Mouse (Mus musculus): ENCODE measurements at regions not wholly inside any gene's neighbourhood (a gene's known extent, or its start where the extent isn't known, plus 50 kb on each side); places are given as distances from the start of the nearest gene placed in this dataset.
A peak's percentile ranks its signal among the peaks of the same experiment; 100 is the strongest.
"Not testable (repeated sequence)": the region's sequence is repeated elsewhere in the genome, so short reads cannot be mapped to it uniquely, and the experiment has no call there.

- Histone ChIP-seq H3K9ac (ENCODE audit: low read depth, low read length) (no peak overlapping the region), H3K4me3 (no peak overlapping the region), H3K27me3 (ENCODE audit: control insufficient read depth, insufficient read depth, low read length) (no peaks in the 10 kb centered on the region), H3K27ac (no peak overlapping the region), H3K36me3 (ENCODE audit: control insufficient read depth, insufficient read depth, low read length) (no peaks in the 10 kb centered on the region), H3K4me1 (ENCODE audit: control insufficient read depth, insufficient read depth, low read length) (no peaks in the 10 kb centered on the region), H3K79me2 (replicated peaks; ENCODE audit: control insufficient read depth, insufficient read depth, low read length) (no peaks in the 10 kb centered on the region)
- peak in 1 of 2 experiments; percentile 12 for DNase-seq
- TF ChIP-seq CTCF (IDR thresholded peaks at IDR 0.05) (no peak), POLR2A (IDR thresholded peaks at IDR 0.05; ENCODE audit: insufficient read depth, low read depth, low read length) (no peak), EP300 (IDR thresholded peaks at IDR 0.05; ENCODE audit: insufficient read depth, low read depth, low read length) (no peak)
- WGBS: 74% methylated on average over 3 of the region's 3 CpGs
- intact Hi-C loops (cut with DNase I): no loop called here
Measured at GRCm38 (mm10) chr7:137558871-137559270, 121.5 kb downstream of the Glrx3 start.

GRCm38 (mm10) chr7:137570199-137570598 is 132.8 kb downstream of the Glrx3 start:
- 85% methylated on average over 2 of the region's 2 CpGs for WGBS
- TF ChIP-seq CTCF (IDR thresholded peaks at IDR 0.05) (no peak), EP300 (IDR thresholded peaks at IDR 0.05; ENCODE audit: insufficient read depth, low read depth, low read length) (no peak), POLR2A (IDR thresholded peaks at IDR 0.05; ENCODE audit: insufficient read depth, low read depth, low read length) (no peak)

GRCm38 (mm10) chr7:137575491-137575890 is 138.1 kb downstream of the Glrx3 start:
- H3K27me3 ChIP-seq (ENCODE audit: control insufficient read depth, insufficient read depth, low read length): no peaks in the 10 kb centered on the region
- WGBS: 67% methylated on average over 3 of the region's 3 CpGs
- intact Hi-C loops (cut with DNase I): no loop called here

More at GRCm38 (mm10) chr7:137570199-137570598, 132.8 kb downstream of the Glrx3 start:
- peak in 1 of 2 experiments; percentile 1 for DNase-seq
- H3K9ac ChIP-seq (ENCODE audit: low read depth, low read length): no peak overlapping the region
- intact Hi-C loops (cut with DNase I): no loop called here
- no peaks in the 10 kb centered on the region for H3K36me3 ChIP-seq (ENCODE audit: control insufficient read depth, insufficient read depth, low read length)
- H3K4me1 ChIP-seq (ENCODE audit: control insufficient read depth, insufficient read depth, low read length): no peaks in the 10 kb centered on the region
- H3K27me3 ChIP-seq (ENCODE audit: control insufficient read depth, insufficient read depth, low read length): no peaks in the 10 kb centered on the region
- no peak overlapping the region for H3K27ac ChIP-seq
- no peak overlapping the region for H3K4me3 ChIP-seq
- H3K79me2 ChIP-seq (replicated peaks; ENCODE audit: control insufficient read depth, insufficient read depth, low read length): no peaks in the 10 kb centered on the region

GRCm38 (mm10) chr7:137576251-137576650 is 138.8 kb downstream of the Glrx3 start:
- Histone ChIP-seq H3K27ac (no peak overlapping the region), H3K9ac (ENCODE audit: low read depth, low read length) (no peak overlapping the region), H3K36me3 (ENCODE audit: control insufficient read depth, insufficient read depth, low read length) (no peaks in the 10 kb centered on the region), H3K27me3 (ENCODE audit: control insufficient read depth, insufficient read depth, low read length) (no peaks in the 10 kb centered on the region), H3K4me1 (ENCODE audit: control insufficient read depth, insufficient read depth, low read length) (no peaks in the 10 kb centered on the region), H3K79me2 (replicated peaks; ENCODE audit: control insufficient read depth, insufficient read depth, low read length) (no peaks in the 10 kb centered on the region), H3K4me3 (no peak overlapping the region)
- WGBS: 65% methylated on average over 6 of the region's 6 CpGs
- intact Hi-C loops (cut with DNase I): no loop called here
- peak in 1 of 2 experiments; percentile 8 for DNase-seq
- TF ChIP-seq POLR2A (IDR thresholded peaks at IDR 0.05; ENCODE audit: insufficient read depth, low read depth, low read length) (no peak), CTCF (IDR thresholded peaks at IDR 0.05) (no peak), EP300 (IDR thresholded peaks at IDR 0.05; ENCODE audit: insufficient read depth, low read depth, low read length) (no peak)

More at GRCm38 (mm10) chr7:137575491-137575890, 138.1 kb downstream of the Glrx3 start:
- no peaks in the 10 kb centered on the region for H3K36me3 ChIP-seq (ENCODE audit: control insufficient read depth, insufficient read depth, low read length)
- TF ChIP-seq CTCF (IDR thresholded peaks at IDR 0.05) (no peak), POLR2A (IDR thresholded peaks at IDR 0.05; ENCODE audit: insufficient read depth, low read depth, low read length) (no peak), EP300 (IDR thresholded peaks at IDR 0.05; ENCODE audit: insufficient read depth, low read depth, low read length) (no peak)
- H3K79me2 ChIP-seq (replicated peaks; ENCODE audit: control insufficient read depth, insufficient read depth, low read length): no peaks in the 10 kb centered on the region
- DNase-seq: no peak
- no peaks in the 10 kb centered on the region for H3K4me1 ChIP-seq (ENCODE audit: control insufficient read depth, insufficient read depth, low read length)
- H3K9ac ChIP-seq (ENCODE audit: low read depth, low read length): no peak overlapping the region
- no peak overlapping the region for H3K4me3 ChIP-seq
- H3K27ac ChIP-seq: no peak overlapping the region

GRCm38 (mm10) chr7:137583556-137583955 is 146.1 kb downstream of the Glrx3 start:
- no peak overlapping the region for H3K4me3 ChIP-seq
- WGBS: 79% methylated on average over 2 of the region's 2 CpGs
- no peak for DNase-seq
- H3K36me3 ChIP-seq (ENCODE audit: control insufficient read depth, insufficient read depth, low read length): no peaks in the 10 kb centered on the region
- no peaks in the 10 kb centered on the region for H3K4me1 ChIP-seq (ENCODE audit: control insufficient read depth, insufficient read depth, low read length)
- no peaks in the 10 kb centered on the region for H3K79me2 ChIP-seq (replicated peaks; ENCODE audit: control insufficient read depth, insufficient read depth, low read length)
- TF ChIP-seq EP300 (IDR thresholded peaks at IDR 0.05; ENCODE audit: insufficient read depth, low read depth, low read length): no peak
- no peak for TF ChIP-seq POLR2A (IDR thresholded peaks at IDR 0.05; ENCODE audit: insufficient read depth, low read depth, low read length)
- no peak for TF ChIP-seq CTCF (IDR thresholded peaks at IDR 0.05)
- intact Hi-C loops (cut with DNase I): no loop called here
- H3K9ac ChIP-seq (ENCODE audit: low read depth, low read length): no peak overlapping the region
- no peaks in the 10 kb centered on the region for H3K27me3 ChIP-seq (ENCODE audit: control insufficient read depth, insufficient read depth, low read length)
- no peak overlapping the region for H3K27ac ChIP-seq

GRCm38 (mm10) chr7:137584916-137585315 is 147.5 kb downstream of the Glrx3 start:
- H3K79me2 ChIP-seq (replicated peaks; ENCODE audit: control insufficient read depth, insufficient read depth, low read length); DNase-seq; H3K36me3 ChIP-seq (ENCODE audit: control insufficient read depth, insufficient read depth, low read length); H3K4me3 ChIP-seq; H3K27me3 ChIP-seq (ENCODE audit: control insufficient read depth, insufficient read depth, low read length); intact Hi-C loops (cut with DNase I); H3K27ac ChIP-seq; H3K9ac ChIP-seq (ENCODE audit: low read depth, low read length); H3K4me1 ChIP-seq (ENCODE audit: control insufficient read depth, insufficient read depth, low read length): not testable (repeated sequence)
- 45% methylated on average over 4 of the region's 4 CpGs for WGBS

All from heart, adult 2 months (tissue).